Mouse (Mus musculus): ENCODE measurements around the gene Mkrn2os. TPM values are rescaled to one million over a fixed set of nuclear protein-coding genes. Genes with fewer than 3 reads are reported as not detected.
A peak's percentile ranks its signal among the peaks of the same experiment; 100 is the strongest.

The Mkrn2os gene
- total and polyA plus RNA-seq, 3 experiments: 0.46 TPM; not detected in 2

DNA sequence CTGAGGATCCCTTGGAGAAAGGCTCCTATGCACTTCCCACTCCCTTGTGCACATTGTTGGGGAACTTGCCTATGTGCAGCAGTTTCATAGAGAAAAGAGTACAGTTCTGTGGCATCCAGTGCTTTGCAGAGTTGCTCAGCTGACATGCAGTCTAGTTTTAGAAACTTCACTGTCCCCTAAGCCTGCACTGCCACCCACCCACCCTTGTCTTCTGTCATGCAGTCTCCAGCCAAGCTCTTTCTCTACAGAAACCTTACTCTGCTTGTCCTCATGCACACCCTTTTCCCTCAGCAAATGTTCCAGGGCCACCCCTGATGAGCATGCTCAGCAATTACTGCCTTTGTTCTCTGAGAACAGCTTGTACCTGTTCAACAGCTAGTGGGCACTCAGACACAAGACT lies 21.4 kb upstream of the Mkrn2os start:
- no peak overlapping the region for H3K9ac ChIP-seq (ENCODE audit: control insufficient read depth, low read depth, low read length, poor library complexity, severe bottlenecking)
- H3K36me3 ChIP-seq (ENCODE audit: control insufficient read depth in 1 of 2, insufficient read depth in 2 of 2, low read length in 2 of 2): peaks cover 0 to 18% of the 10 kb centered on the region in 2 experiments; a peak in 2 of 4 replicates
- H3K27me3 ChIP-seq (ENCODE audit: control insufficient read depth in 1 of 2, insufficient read depth in 2 of 2, low read length in 2 of 2): no peaks in the 10 kb centered on the region
- DNase-seq (ENCODE audit: low read depth, low spot score): no peak
- H3K9me3 ChIP-seq (replicated peaks; ENCODE audit: insufficient read depth, low read length): no peaks in the 10 kb centered on the region
- H3K79me2 ChIP-seq (ENCODE audit: control insufficient read depth, insufficient read depth, low read length, poor library complexity): no peaks in the 10 kb centered on the region
- H3K4me1 ChIP-seq (ENCODE audit: control insufficient read depth in 1 of 2, insufficient read depth in 2 of 2, low read length in 2 of 2): no peaks in the 10 kb centered on the region
- no peak overlapping the region for H3K4me3 ChIP-seq (ENCODE audit: control insufficient read depth in 1 of 2, insufficient read depth in 1 of 2, low read depth in 2 of 2, low read length in 2 of 2)
- TF ChIP-seq RAD21 (IDR thresholded peaks at IDR 0.05; ENCODE audit: low read depth, low read length) (no peak), TAL1 (IDR thresholded peaks at IDR 0.05; ENCODE audit: low read length) (no peak), TBP (IDR thresholded peaks at IDR 0.05; ENCODE audit: low read depth, low read length) (no peak), ZNF384 (IDR thresholded peaks at IDR 0.05; ENCODE audit: low read depth, low read length) (no peak)
- H3K27ac ChIP-seq (ENCODE audit: control insufficient read depth, low read depth, low read length): no peak overlapping the region

GRCm38 (mm10) chr6:115610301-115610700 lies 17.9 kb upstream of the Mkrn2os start:
- H3K27ac ChIP-seq (ENCODE audit: control insufficient read depth, low read depth, low read length): no peak overlapping the region
- H3K36me3 ChIP-seq (ENCODE audit: control insufficient read depth in 1 of 2, insufficient read depth in 2 of 2, low read length in 2 of 2): peaks cover 0 to 11% of the 10 kb centered on the region in 2 experiments; a peak in 2 of 4 replicates
- no peak overlapping the region for H3K9ac ChIP-seq (ENCODE audit: control insufficient read depth, low read depth, low read length, poor library complexity, severe bottlenecking)
- H3K27me3 ChIP-seq (ENCODE audit: control insufficient read depth in 1 of 2, insufficient read depth in 2 of 2, low read length in 2 of 2): no peaks in the 10 kb centered on the region
- no peaks in the 10 kb centered on the region for H3K4me1 ChIP-seq (ENCODE audit: control insufficient read depth in 1 of 2, insufficient read depth in 2 of 2, low read length in 2 of 2)
- DNase-seq (ENCODE audit: low read depth, low spot score): no peak
- H3K9me3 ChIP-seq (replicated peaks; ENCODE audit: insufficient read depth, low read length): no peaks in the 10 kb centered on the region
- TF ChIP-seq USF2 (IDR thresholded peaks at IDR 0.05; ENCODE audit: borderline replicate concordance in 1 of 2, insufficient read depth in 1 of 2, low read depth in 1 of 2, low read length in 2 of 2): no peak
- no peak for TF ChIP-seq ELF1 (IDR thresholded peaks at IDR 0.05; ENCODE audit: low read depth, low read length)
- no peak for TF ChIP-seq ZNF384 (IDR thresholded peaks at IDR 0.05; ENCODE audit: low read depth, low read length)
- no peak for TF ChIP-seq ETS1 (IDR thresholded peaks at IDR 0.05; ENCODE audit: low read depth, low read length)
- TF ChIP-seq E2F4 (IDR thresholded peaks at IDR 0.05; ENCODE audit: borderline replicate concordance, low read depth, low read length): no peak
- TF ChIP-seq CTCF (IDR thresholded peaks at IDR 0.05 in 2 of 3, conservative IDR thresholded peaks at IDR 0.05 in 1 of 3; ENCODE audit: control insufficient read depth in 1 of 3, insufficient read depth in 1 of 3, low read depth in 2 of 3, low read length in 3 of 3, poor library complexity in 1 of 3, severe bottlenecking in 1 of 3): no peak
- no peak for TF ChIP-seq TAL1 (IDR thresholded peaks at IDR 0.05; ENCODE audit: low read length)
- no peak for TF ChIP-seq CHD2 (IDR thresholded peaks at IDR 0.05; ENCODE audit: low read length)
- no peak for TF ChIP-seq GABPA (IDR thresholded peaks at IDR 0.05; ENCODE audit: low read depth, low read length)
- no peak for TF ChIP-seq NELFE (IDR thresholded peaks at IDR 0.05; ENCODE audit: low read depth, low read length)
- TF ChIP-seq POLR2AphosphoS5 (IDR thresholded peaks at IDR 0.05; ENCODE audit: borderline replicate concordance, low read depth, low read length): no peak
- no peak overlapping the region for H3K4me3 ChIP-seq (ENCODE audit: control insufficient read depth in 1 of 2, insufficient read depth in 1 of 2, low read depth in 2 of 2, low read length in 2 of 2)
- peaks cover 2% of the 10 kb centered on the region; the same call in 1 of the 2 replicates for H3K79me2 ChIP-seq (ENCODE audit: control insufficient read depth, insufficient read depth, low read length, poor library complexity)

- DNase-seq (ENCODE audit: low read depth, low spot score): peak; percentile 71
- Histone ChIP-seq H3K27me3 (ENCODE audit: control insufficient read depth in 1 of 2, insufficient read depth in 2 of 2, low read length in 2 of 2) (no peaks in the 10 kb centered on the region), H3K4me3 (ENCODE audit: control insufficient read depth in 1 of 2, insufficient read depth in 1 of 2, low read depth in 2 of 2, low read length in 2 of 2) (no peak overlapping the region), H3K27ac (ENCODE audit: control insufficient read depth, low read depth, low read length) (no peak overlapping the region), H3K36me3 (ENCODE audit: control insufficient read depth in 1 of 2, insufficient read depth in 2 of 2, low read length in 2 of 2) (peaks cover 0 to 5% of the 10 kb centered on the region in 2 experiments; a peak in 2 of 4 replicates), H3K9ac (ENCODE audit: control insufficient read depth, low read depth, low read length, poor library complexity, severe bottlenecking) (no peak overlapping the region), H3K4me1 (ENCODE audit: control insufficient read depth in 1 of 2, insufficient read depth in 2 of 2, low read length in 2 of 2) (no peaks in the 10 kb centered on the region), H3K79me2 (ENCODE audit: control insufficient read depth, insufficient read depth, low read length, poor library complexity) (peaks cover 2% of the 10 kb centered on the region; the same call in 1 of the 2 replicates), H3K9me3 (replicated peaks; ENCODE audit: insufficient read depth, low read length) (no peaks in the 10 kb centered on the region)
- TF ChIP-seq CTCF (IDR thresholded peaks at IDR 0.05 in 2 of 3, conservative IDR thresholded peaks at IDR 0.05 in 1 of 3; ENCODE audit: control insufficient read depth in 1 of 3, insufficient read depth in 1 of 3, low read depth in 2 of 3, low read length in 3 of 3, poor library complexity in 1 of 3, severe bottlenecking in 1 of 3) (peak; percentile 68 to 81 (median 68)), ZC3H11A (IDR thresholded peaks at IDR 0.05; ENCODE audit: low read depth, low read length) (peak; percentile 62), USF2 (IDR thresholded peaks at IDR 0.05; ENCODE audit: borderline replicate concordance in 1 of 2, insufficient read depth in 1 of 2, low read depth in 1 of 2, low read length in 2 of 2) (no peak), RAD21 (IDR thresholded peaks at IDR 0.05; ENCODE audit: low read depth, low read length) (peak; percentile 52), SMC3 (IDR thresholded peaks at IDR 0.05; ENCODE audit: low read depth, low read length) (peak; percentile 78)
Measured at GRCm38 (mm10) chr6:115609121-115609520, 16.7 kb upstream of the Mkrn2os start.

Data from MEL (cell line).